In genomic region chr9:6430859-6431258, GRCm38 (mm10) we compare ENCODE assay signal across 22 mouse cellular contexts.
DNase-seq lines count a peak whose midpoint lies in the region; ATAC-seq and TF ChIP-seq lines count a peak whose summit lies in the region.
"Had no signal": no experiment of that assay in that cellular context is flagged by ENCODE, and none has a peak within 500 bp of the region (broad histone marks: within the 10 kb centered on the region; RNA-seq: fewer than 3 reads in every experiment).

No protein-coding gene starts in this region.

- H3ac ChIP-seq in C2C12 (ENCODE audit: control insufficient read depth, insufficient read length, low read depth), result no peak overlapping the region

- H3K4me3 ChIP-seq in kidney, postnatal 0 days (replicated peaks; ENCODE audit: low read depth, low read length), result no peak overlapping the region
- H3K4me3 ChIP-seq in C2C12 (ENCODE audit: insufficient read depth, poor library complexity, severe bottlenecking), result no peak overlapping the region
- H3K4me3 ChIP-seq in intestine, postnatal 0 days (ENCODE audit: low read depth, low read length), result no peak overlapping the region
- H3K4me3 ChIP-seq: embryonic facial prominence, embryonic 15.5 days; forebrain, embryonic 15.5 days; hindbrain, embryonic 15.5 days; neural tube, embryonic 15.5 days; stomach, embryonic 15.5 days had no signal

- no peak for ATAC-seq in kidney, postnatal 0 days (replicated peaks; ENCODE audit: low FRiP score, low read depth)
- no peak for ATAC-seq in intestine, postnatal 0 days
- ATAC-seq: forebrain, embryonic 15.5 days had no signal

- H3K27ac ChIP-seq in kidney, postnatal 0 days, result no peak overlapping the region
- no peak overlapping the region for H3K27ac ChIP-seq in intestine, postnatal 0 days (ENCODE audit: low read depth, low read length)
- H3K27ac ChIP-seq: embryonic facial prominence, embryonic 15.5 days; forebrain, embryonic 15.5 days; hindbrain, embryonic 15.5 days; neural tube, embryonic 15.5 days; stomach, embryonic 15.5 days had no signal

- no peak for TF ChIP-seq CTCF in kidney, postnatal 0 days (IDR thresholded peaks at IDR 0.05; ENCODE audit: low read depth)
- TF ChIP-seq CTCF in C2C12 (IDR thresholded peaks at IDR 0.05; ENCODE audit: control insufficient read depth, insufficient read depth, insufficient read length), result no peak
- no peak for TF ChIP-seq CTCF in intestine, postnatal 0 days (IDR thresholded peaks at IDR 0.05; ENCODE audit: low read depth)

- peak; percentile 60 for DNase-seq in heart, adult 8-10 months (ENCODE audit: low spot score)
- no peak for DNase-seq in heart, postnatal 25 days (ENCODE audit: low spot score)
- DNase-seq in kidney, postnatal 0 days (ENCODE audit: low spot score), result peak; percentile 6
- DNase-seq in kidney, postnatal 4 days, result no peak
- DNase-seq in ZHBTc4 (ENCODE audit: low read depth, low spot score), result peak; percentile 13
- DNase-seq: adrenal gland, postnatal 14 days; cerebellum, adult 8-10 months; gastrocnemius, postnatal 14 days; left cerebral cortex, postnatal 4 days; right cerebral cortex, adult 18-20 months; right cerebral cortex, postnatal 4 days; thymus, postnatal 25 days had no signal

- no peaks in the 10 kb centered on the region for H3K9me3 ChIP-seq in kidney, postnatal 0 days (replicated peaks; ENCODE audit: low read length)
- H3K9me3 ChIP-seq in intestine, postnatal 0 days (ENCODE audit: control insufficient read depth), result no peaks in the 10 kb centered on the region
- H3K9me3 ChIP-seq: embryonic facial prominence, embryonic 15.5 days; forebrain, embryonic 15.5 days; G1E; hindbrain, embryonic 15.5 days; neural tube, embryonic 15.5 days; stomach, embryonic 15.5 days had no signal

- no peaks in the 10 kb centered on the region for H3K79me2 ChIP-seq in C2C12 (ENCODE audit: control insufficient read depth, insufficient read depth)

- intact Hi-C loops in heart, postnatal 25 days (cut with DNase I), result no loop called here

- H3K79me3 ChIP-seq in C2C12 (ENCODE audit: low read depth), result no peaks in the 10 kb centered on the region

- no peaks in the 10 kb centered on the region for H3K27me3 ChIP-seq in kidney, postnatal 0 days (ENCODE audit: insufficient read depth, low read length)
- H3K27me3 ChIP-seq in C2C12 (ENCODE audit: control insufficient read depth, insufficient read depth, insufficient read length), result no peaks in the 10 kb centered on the region
- H3K27me3 ChIP-seq in intestine, postnatal 0 days (replicated peaks; ENCODE audit: control insufficient read depth, insufficient read depth, low read length), result no peaks in the 10 kb centered on the region
- H3K27me3 ChIP-seq: CH12.LX; embryonic facial prominence, embryonic 15.5 days; forebrain, embryonic 15.5 days; hindbrain, embryonic 15.5 days; neural tube, embryonic 15.5 days; stomach, embryonic 15.5 days had no signal

- H3K36me3 ChIP-seq in kidney, postnatal 0 days (ENCODE audit: insufficient read depth, low read length), result no peaks in the 10 kb centered on the region
- no peaks in the 10 kb centered on the region for H3K36me3 ChIP-seq in C2C12 (ENCODE audit: control insufficient read depth, insufficient read depth)
- H3K36me3 ChIP-seq in intestine, postnatal 0 days (ENCODE audit: control insufficient read depth, insufficient read depth), result no peaks in the 10 kb centered on the region
- H3K36me3 ChIP-seq: embryonic facial prominence, embryonic 15.5 days; forebrain, embryonic 15.5 days; G1E; hindbrain, embryonic 15.5 days; neural tube, embryonic 15.5 days; stomach, embryonic 15.5 days had no signal

- 32% methylated on average over 3 of the region's 3 CpGs for WGBS in kidney, postnatal 0 days
- WGBS in intestine, postnatal 0 days, result 39% methylated on average over 3 of the region's 3 CpGs

- no peak overlapping the region for H3K9ac ChIP-seq in kidney, postnatal 0 days (ENCODE audit: low read depth, low read length)
- no peak overlapping the region for H3K9ac ChIP-seq in intestine, postnatal 0 days (ENCODE audit: low read depth, low read length)
- H3K9ac ChIP-seq: embryonic facial prominence, embryonic 15.5 days; forebrain, embryonic 15.5 days; hindbrain, embryonic 15.5 days; neural tube, embryonic 15.5 days; stomach, embryonic 15.5 days had no signal

- H3K4me2 ChIP-seq in kidney, postnatal 0 days (ENCODE audit: low read length), result no peak overlapping the region
- H3K4me2 ChIP-seq in intestine, postnatal 0 days (replicated peaks; ENCODE audit: low read depth), result no peak overlapping the region
- H3K4me2 ChIP-seq: embryonic facial prominence, embryonic 15.5 days; forebrain, embryonic 15.5 days; hindbrain, embryonic 15.5 days; midbrain, embryonic 11.5 days; neural tube, embryonic 15.5 days; stomach, embryonic 15.5 days had no signal

- no peaks in the 10 kb centered on the region for H3K4me1 ChIP-seq in kidney, postnatal 0 days (replicated peaks; ENCODE audit: insufficient read depth, low read length)
- no peaks in the 10 kb centered on the region for H3K4me1 ChIP-seq in intestine, postnatal 0 days (replicated peaks; ENCODE audit: control insufficient read depth, insufficient read depth, low read length)
- H3K4me1 ChIP-seq: embryonic facial prominence, embryonic 15.5 days; forebrain, embryonic 15.5 days; hindbrain, embryonic 15.5 days; neural tube, embryonic 15.5 days; stomach, embryonic 15.5 days had no signal

TF ChIP-seq in C2C12, 6 proteins besides CTCF, POLR2A, EP300 and RAD21:
- TF ChIP-seq MYOD1 (IDR thresholded peaks at IDR 0.05; ENCODE audit: control insufficient read depth, insufficient read length, low read depth) (no peak), FOSL1 (IDR thresholded peaks at IDR 0.05; ENCODE audit: insufficient read depth, low read length, poor library complexity, severe bottlenecking) (peak; percentile 24), CEBPB (IDR thresholded peaks at IDR 0.05; ENCODE audit: low read depth) (peak; percentile 40)

Comparison
In these comparisons a context has a peak if more than half of its experiments do, and no peak if none do; other contexts are left out.
1. DNase-seq: peak in heart, adult 8-10 months (single experiment), kidney, postnatal 0 days (single experiment) and ZHBTc4 (single experiment); none in heart, postnatal 25 days (single experiment) and kidney, postnatal 4 days (0 of 2).